Mouse (Mus musculus): ENCODE measurements at regions not wholly inside any gene's neighbourhood (a gene's known extent, or its start where the extent isn't known, plus 50 kb on each side); places are given as distances from the start of the nearest gene placed in this dataset.

- no peak overlapping the region for H3K4me2 ChIP-seq (replicated peaks; ENCODE audit: low read depth, low read length)
- DNase-seq (ENCODE audit: low spot score) (no peak), ATAC-seq (ENCODE audit: low FRiP score) (no peak)
- 97% methylated on average over 1 of the region's 1 CpGs for WGBS
- no peaks in the 10 kb centered on the region for H3K4me1 ChIP-seq (replicated peaks; ENCODE audit: control insufficient read depth, insufficient read depth, low read length)
- no peak overlapping the region for H3K27ac ChIP-seq (ENCODE audit: low read depth, low read length)
- no peak overlapping the region for H3K4me3 ChIP-seq (ENCODE audit: low read depth, low read length)
- H3K9ac ChIP-seq (ENCODE audit: low read depth, low read length): no peak overlapping the region
- no peaks in the 10 kb centered on the region for H3K27me3 ChIP-seq (ENCODE audit: control insufficient read depth, insufficient read depth, low read length)
- H3K36me3 ChIP-seq (ENCODE audit: control insufficient read depth, insufficient read depth, low read length): no peaks in the 10 kb centered on the region
- no peaks in the 10 kb centered on the region for H3K9me3 ChIP-seq (ENCODE audit: control insufficient read depth, low read length)
These were observed 174.5 kb upstream of the Lrig1 start for GRCm38 (mm10) chr6:94874415-94874814.

GRCm38 (mm10) chr6:94867952-94868351, 168.0 kb upstream of the Lrig1 start:
- Histone ChIP-seq H3K4me3 (ENCODE audit: low read depth, low read length) (no peak overlapping the region), H3K4me2 (replicated peaks; ENCODE audit: low read depth, low read length) (no peak overlapping the region), H3K4me1 (replicated peaks; ENCODE audit: control insufficient read depth, insufficient read depth, low read length) (no peaks in the 10 kb centered on the region), H3K27ac (ENCODE audit: low read depth, low read length) (no peak overlapping the region), H3K9ac (ENCODE audit: low read depth, low read length) (no peak overlapping the region), H3K36me3 (ENCODE audit: control insufficient read depth, insufficient read depth, low read length) (no peaks in the 10 kb centered on the region), H3K9me3 (ENCODE audit: control insufficient read depth, low read length) (no peaks in the 10 kb centered on the region), H3K27me3 (ENCODE audit: control insufficient read depth, insufficient read depth, low read length) (no peaks in the 10 kb centered on the region)
- no peak for DNase-seq (ENCODE audit: low spot score)
- 65% methylated on average over 3 of the region's 3 CpGs for WGBS
- ATAC-seq (ENCODE audit: low FRiP score): no peak

GRCm38 (mm10) chr6:94865498-94865897, 165.5 kb upstream of the Lrig1 start:
- H3K27ac ChIP-seq (ENCODE audit: low read depth, low read length): no peak overlapping the region
- H3K9ac ChIP-seq (ENCODE audit: low read depth, low read length): no peak overlapping the region
- H3K4me1 ChIP-seq (replicated peaks; ENCODE audit: control insufficient read depth, insufficient read depth, low read length): no peaks in the 10 kb centered on the region
- no peaks in the 10 kb centered on the region for H3K36me3 ChIP-seq (ENCODE audit: control insufficient read depth, insufficient read depth, low read length)
- no peak for ATAC-seq (ENCODE audit: low FRiP score)
- no peak overlapping the region for H3K4me2 ChIP-seq (replicated peaks; ENCODE audit: low read depth, low read length)
- H3K27me3 ChIP-seq (ENCODE audit: control insufficient read depth, insufficient read depth, low read length): no peaks in the 10 kb centered on the region
- no peak overlapping the region for H3K4me3 ChIP-seq (ENCODE audit: low read depth, low read length)
- no peak for DNase-seq (ENCODE audit: low spot score)
- 88% methylated on average over 2 of the region's 2 CpGs for WGBS
- H3K9me3 ChIP-seq (ENCODE audit: control insufficient read depth, low read length): no peaks in the 10 kb centered on the region

GRCm38 (mm10) chr6:94858121-94858621, 158.2 kb upstream of the Lrig1 start:
- ATAC-seq (ENCODE audit: low FRiP score) (no peak), DNase-seq (ENCODE audit: low spot score) (no peak)
- no peaks in the 10 kb centered on the region for H3K27me3 ChIP-seq (ENCODE audit: control insufficient read depth, insufficient read depth, low read length)
- no peaks in the 10 kb centered on the region for H3K9me3 ChIP-seq (ENCODE audit: control insufficient read depth, low read length)
- no peak overlapping the region for H3K9ac ChIP-seq (ENCODE audit: low read depth, low read length)
- H3K4me1 ChIP-seq (replicated peaks; ENCODE audit: control insufficient read depth, insufficient read depth, low read length): no peaks in the 10 kb centered on the region
- no peak overlapping the region for H3K4me3 ChIP-seq (ENCODE audit: low read depth, low read length)
- no peak overlapping the region for H3K4me2 ChIP-seq (replicated peaks; ENCODE audit: low read depth, low read length)
- WGBS: 77% methylated on average over 5 of the region's 5 CpGs
- no peaks in the 10 kb centered on the region for H3K36me3 ChIP-seq (ENCODE audit: control insufficient read depth, insufficient read depth, low read length)
- no peak overlapping the region for H3K27ac ChIP-seq (ENCODE audit: low read depth, low read length)

GRCm38 (mm10) chr6:94850121-94850520, 150.2 kb upstream of the Lrig1 start:
- ATAC-seq (ENCODE audit: low FRiP score): no peak
- H3K4me2 ChIP-seq (replicated peaks; ENCODE audit: low read depth, low read length): no peak overlapping the region
- H3K9me3 ChIP-seq (ENCODE audit: control insufficient read depth, low read length): no peaks in the 10 kb centered on the region
- H3K4me3 ChIP-seq (ENCODE audit: low read depth, low read length): no peak overlapping the region
- H3K27ac ChIP-seq (ENCODE audit: low read depth, low read length): no peak overlapping the region
- H3K27me3 ChIP-seq (ENCODE audit: control insufficient read depth, insufficient read depth, low read length): no peaks in the 10 kb centered on the region
- no peaks in the 10 kb centered on the region for H3K4me1 ChIP-seq (replicated peaks; ENCODE audit: control insufficient read depth, insufficient read depth, low read length)
- no peak for DNase-seq (ENCODE audit: low spot score)
- WGBS: 86% methylated on average over 4 of the region's 5 CpGs
- H3K36me3 ChIP-seq (ENCODE audit: control insufficient read depth, insufficient read depth, low read length): no peaks in the 10 kb centered on the region
- H3K9ac ChIP-seq (ENCODE audit: low read depth, low read length): no peak overlapping the region

- DNase-seq (ENCODE audit: low spot score) (no peak), ATAC-seq (ENCODE audit: low FRiP score) (no peak)
- no peaks in the 10 kb centered on the region for H3K36me3 ChIP-seq (ENCODE audit: control insufficient read depth, insufficient read depth, low read length)
- no peak overlapping the region for H3K9ac ChIP-seq (ENCODE audit: low read depth, low read length)
- H3K27me3 ChIP-seq (ENCODE audit: control insufficient read depth, insufficient read depth, low read length): no peaks in the 10 kb centered on the region
- no peaks in the 10 kb centered on the region for H3K9me3 ChIP-seq (ENCODE audit: control insufficient read depth, low read length)
- H3K4me2 ChIP-seq (replicated peaks; ENCODE audit: low read depth, low read length): no peak overlapping the region
- no peak overlapping the region for H3K4me3 ChIP-seq (ENCODE audit: low read depth, low read length)
- no peak overlapping the region for H3K27ac ChIP-seq (ENCODE audit: low read depth, low read length)
- H3K4me1 ChIP-seq (replicated peaks; ENCODE audit: control insufficient read depth, insufficient read depth, low read length): no peaks in the 10 kb centered on the region
- WGBS: 87% methylated on average over 3 of the region's 3 CpGs
These were observed 149.6 kb upstream of the Lrig1 start for GRCm38 (mm10) chr6:94849533-94849932.

GRCm38 (mm10) chr6:94848437-94848836, 148.5 kb upstream of the Lrig1 start:
- no peak overlapping the region for H3K4me3 ChIP-seq (ENCODE audit: low read depth, low read length)
- DNase-seq (ENCODE audit: low spot score): no peak
- WGBS: 84% methylated on average over 1 of the region's 1 CpGs

GRCm38 (mm10) chr6:94845821-94846220, 145.9 kb upstream of the Lrig1 start:
- H3K4me3 ChIP-seq (ENCODE audit: low read depth, low read length): no peak overlapping the region
- no peak overlapping the region for H3K4me2 ChIP-seq (replicated peaks; ENCODE audit: low read depth, low read length)
- no peaks in the 10 kb centered on the region for H3K9me3 ChIP-seq (ENCODE audit: control insufficient read depth, low read length)
- H3K9ac ChIP-seq (ENCODE audit: low read depth, low read length): no peak overlapping the region
- H3K36me3 ChIP-seq (ENCODE audit: control insufficient read depth, insufficient read depth, low read length): no peaks in the 10 kb centered on the region
- no peak overlapping the region for H3K27ac ChIP-seq (ENCODE audit: low read depth, low read length)
- H3K4me1 ChIP-seq (replicated peaks; ENCODE audit: control insufficient read depth, insufficient read depth, low read length): no peaks in the 10 kb centered on the region
- ATAC-seq (ENCODE audit: low FRiP score) (no peak), DNase-seq (ENCODE audit: low spot score) (no peak)
- WGBS: 79% methylated on average over 6 of the region's 6 CpGs
- no peaks in the 10 kb centered on the region for H3K27me3 ChIP-seq (ENCODE audit: control insufficient read depth, insufficient read depth, low read length)

More at GRCm38 (mm10) chr6:94848437-94848836, 148.5 kb upstream of the Lrig1 start:
- H3K9ac ChIP-seq (ENCODE audit: low read depth, low read length): no peak overlapping the region
- H3K27ac ChIP-seq (ENCODE audit: low read depth, low read length): no peak overlapping the region
- H3K9me3 ChIP-seq (ENCODE audit: control insufficient read depth, low read length): no peaks in the 10 kb centered on the region
- no peak overlapping the region for H3K4me2 ChIP-seq (replicated peaks; ENCODE audit: low read depth, low read length)
- H3K4me1 ChIP-seq (replicated peaks; ENCODE audit: control insufficient read depth, insufficient read depth, low read length): no peaks in the 10 kb centered on the region
- H3K27me3 ChIP-seq (ENCODE audit: control insufficient read depth, insufficient read depth, low read length): no peaks in the 10 kb centered on the region
- no peaks in the 10 kb centered on the region for H3K36me3 ChIP-seq (ENCODE audit: control insufficient read depth, insufficient read depth, low read length)
- no peak for ATAC-seq (ENCODE audit: low FRiP score)

- WGBS: 79% methylated on average over 9 of the region's 9 CpGs
- no peak for ATAC-seq (ENCODE audit: low FRiP score)
- H3K4me3 ChIP-seq (ENCODE audit: low read depth, low read length): no peak overlapping the region
These were observed 142.9 kb upstream of the Lrig1 start for GRCm38 (mm10) chr6:94842856-94843255.

More at GRCm38 (mm10) chr6:94842856-94843255, 142.9 kb upstream of the Lrig1 start:
- no peak overlapping the region for H3K9ac ChIP-seq (ENCODE audit: low read depth, low read length)
- no peaks in the 10 kb centered on the region for H3K9me3 ChIP-seq (ENCODE audit: control insufficient read depth, low read length)
- H3K27me3 ChIP-seq (ENCODE audit: control insufficient read depth, insufficient read depth, low read length): no peaks in the 10 kb centered on the region
- no peak overlapping the region for H3K27ac ChIP-seq (ENCODE audit: low read depth, low read length)
- no peaks in the 10 kb centered on the region for H3K4me1 ChIP-seq (replicated peaks; ENCODE audit: control insufficient read depth, insufficient read depth, low read length)
- H3K36me3 ChIP-seq (ENCODE audit: control insufficient read depth, insufficient read depth, low read length): no peaks in the 10 kb centered on the region
- H3K4me2 ChIP-seq (replicated peaks; ENCODE audit: low read depth, low read length): no peak overlapping the region
- no peak for DNase-seq (ENCODE audit: low spot score)

Data from hindbrain, embryonic 11.5 days (tissue).